12 mouse cellular contexts compared by ENCODE assay signal in genomic region chr4:141338853-141339252, GRCm38 (mm10). TPM values are rescaled to one million over a fixed set of nuclear protein-coding genes. Genes with fewer than 3 reads are reported as not detected.
DNase-seq lines count a peak whose midpoint lies in the region; ATAC-seq and TF ChIP-seq lines count a peak whose summit lies in the region.
"Had no signal": no experiment of that assay in that cellular context is flagged by ENCODE, and none has a peak within 500 bp of the region (broad histone marks: within the 10 kb centered on the region; RNA-seq: fewer than 3 reads in every experiment).

No protein-coding gene starts in this region.

- H3K4me2 ChIP-seq in hindbrain, embryonic 14.5 days (replicated peaks) = no peak overlapping the region
- H3K4me2 ChIP-seq in CH12.LX (ENCODE audit: insufficient read depth, low read depth, poor library complexity, severe bottlenecking) = no peak overlapping the region

- H3K79me2 ChIP-seq in CH12.LX (replicated peaks; ENCODE audit: control insufficient read depth, extremely low read depth, insufficient read depth, poor library complexity, severe bottlenecking) = no peaks in the 10 kb centered on the region

- H3K27me3 ChIP-seq in hindbrain, embryonic 10.5 days (ENCODE audit: insufficient read depth, poor library complexity, severe bottlenecking) = peaks cover 24% of the 10 kb centered on the region
- no peaks in the 10 kb centered on the region for H3K27me3 ChIP-seq in hindbrain, embryonic 14.5 days (ENCODE audit: control insufficient read depth, insufficient read depth, low read length)
- peaks cover 80% of the 10 kb centered on the region for H3K27me3 ChIP-seq in CH12.LX (replicated peaks)

- 25% methylated on average over 1 of the region's 1 CpGs for WGBS in hindbrain, embryonic 10.5 days
- WGBS in hindbrain, embryonic 14.5 days = 13% methylated on average over 1 of the region's 1 CpGs

- no peak for TF ChIP-seq RAD21 in CH12.LX (IDR thresholded peaks at IDR 0.05; ENCODE audit: low read depth, low read length)

- dilution Hi-C loops in CH12.LX (cut with MboI; ENCODE audit: extremely low pct_ligation_motif_present, extremely low pct_unique_long_range_greater_than_20kb, low sequenced_read_pairs) = no loop called here

- no peaks in the 10 kb centered on the region for H3K36me3 ChIP-seq in hindbrain, embryonic 10.5 days
- H3K36me3 ChIP-seq in hindbrain, embryonic 14.5 days (replicated peaks; ENCODE audit: control insufficient read depth, insufficient read depth) = no peaks in the 10 kb centered on the region
- H3K36me3 ChIP-seq in CH12.LX (replicated peaks in 1 of 2; ENCODE audit: control insufficient read depth in 1 of 2, insufficient read depth in 1 of 2, low read length in 1 of 2) = no peaks in the 10 kb centered on the region

- peak overlapping the region; percentile 83 for H3K27ac ChIP-seq in hindbrain, embryonic 10.5 days
- H3K27ac ChIP-seq in hindbrain, embryonic 14.5 days = no peak overlapping the region
- H3K27ac ChIP-seq in CH12.LX (ENCODE audit: insufficient read depth, low read depth) = no peak overlapping the region

- no peak for ATAC-seq in hindbrain, embryonic 14.5 days (ENCODE audit: low FRiP score)
- ATAC-seq in erythroid progenitor cell, adult 5-6 weeks (replicated peaks; ENCODE audit: low FRiP score, poor library complexity, severe bottlenecking) = no peak
- ATAC-seq: forebrain, postnatal 0 days had no signal

- TF ChIP-seq CTCF in CH12.LX (conservative IDR thresholded peaks at IDR 0.05 in 1 of 2, IDR thresholded peaks at IDR 0.05 in 1 of 2; ENCODE audit: low read depth in 2 of 2, low read length in 2 of 2) = no peak

- TF ChIP-seq POLR2A in CH12.LX (IDR thresholded peaks at IDR 0.05; ENCODE audit: low read depth, low read length) = no peak

- H3K4me1 ChIP-seq in hindbrain, embryonic 10.5 days (replicated peaks) = peaks cover 73% of the 10 kb centered on the region
- peaks cover 14% of the 10 kb centered on the region; the same call in 1 of the 2 replicates for H3K4me1 ChIP-seq in hindbrain, embryonic 14.5 days (replicated peaks; ENCODE audit: control insufficient read depth, insufficient read depth, low read length)
- peaks cover 4 to 6% of the 10 kb centered on the region in 2 experiments; a peak in 3 of 4 replicates for H3K4me1 ChIP-seq in CH12.LX (ENCODE audit: control insufficient read depth in 1 of 2, insufficient read depth in 2 of 2)

- in situ Hi-C loops in CH12.LX (cut with MboI; ENCODE audit: low pct_ligation_motif_present, low pct_unique_long_range_greater_than_20kb, low sequenced_read_pairs) = no loop called here

- no peak for TF ChIP-seq EP300 in CH12.LX (IDR thresholded peaks at IDR 0.05; ENCODE audit: low read length)

- H3K4me3 ChIP-seq in hindbrain, embryonic 10.5 days = no peak overlapping the region
- H3K4me3 ChIP-seq in hindbrain, embryonic 14.5 days (replicated peaks; ENCODE audit: low read length) = no peak overlapping the region
- H3K4me3 ChIP-seq in CH12.LX (replicated peaks in 1 of 3; ENCODE audit: low read depth in 2 of 3, low read length in 2 of 3, poor library complexity in 1 of 3) = no peak overlapping the region

- H3K9ac ChIP-seq in hindbrain, embryonic 14.5 days = no peak overlapping the region
- H3K9ac ChIP-seq in CH12.LX (ENCODE audit: insufficient read depth, low read depth) = no peak overlapping the region
- H3K9ac ChIP-seq: forebrain, postnatal 0 days had no signal

- peak; percentile 41 for DNase-seq in hindbrain, embryonic 10.5 days (ENCODE audit: low spot score)
- no peak for DNase-seq in hindbrain, embryonic 14.5 days (ENCODE audit: low spot score)
- peak; percentile 17 for DNase-seq in CH12.LX (ENCODE audit: extremely low read depth)
- peak; percentile 34 for DNase-seq in embryo, embryonic 9.5 days (ENCODE audit: extremely low spot score)
- peak; percentile 47 for DNase-seq in mesoderm, embryonic 11.5 days (ENCODE audit: low read depth, low spot score)
- no peak for DNase-seq in urinary bladder, adult 2 months (ENCODE audit: low spot score)
- DNase-seq in layer of hippocampus, adult 9-10 months (ENCODE audit: low spot score) = no peak
- DNase-seq: cerebellum, adult 11-12 months; forebrain, postnatal 0 days; left cerebral cortex, postnatal 4 days had no signal

- H3K9me3 ChIP-seq in hindbrain, embryonic 10.5 days = no peaks in the 10 kb centered on the region
- no peaks in the 10 kb centered on the region for H3K9me3 ChIP-seq in hindbrain, embryonic 14.5 days (ENCODE audit: control insufficient read depth, low read length)
- no peaks in the 10 kb centered on the region for H3K9me3 ChIP-seq in CH12.LX (replicated peaks; ENCODE audit: low read length)

TF ChIP-seq in CH12.LX, 34 proteins besides CTCF, POLR2A, EP300 and RAD21:
- TF ChIP-seq USF1 (IDR thresholded peaks at IDR 0.05; ENCODE audit: low read depth, low read length) (no peak), MAZ (IDR thresholded peaks at IDR 0.05; ENCODE audit: low read depth, low read length) (no peak), ELF1 (IDR thresholded peaks at IDR 0.05; ENCODE audit: low read depth, low read length) (no peak), CHD2 (IDR thresholded peaks at IDR 0.05; ENCODE audit: low read length) (no peak), TBP (conservative IDR thresholded peaks at IDR 0.05; ENCODE audit: low read depth, low read length) (no peak)

RNA-seq across cellular contexts. Expression of gene Fam131c, which starts 29.2 kb away (rescaled TPM):
- polyA plus RNA-seq in hindbrain, embryonic 10.5 days (2016; fragmentation: Nextera tagmentation; extraction: Ambion mirVana) = 0.65 and 0.81 TPM in 2 replicates
- polyA plus RNA-seq in hindbrain, embryonic 14.5 days (2014; fragmentation: Nextera tagmentation; extraction: Ambion mirVana) = 40.1 and 50.4 TPM in 2 replicates
- total RNA-seq in CH12.LX (2012; rRNA removed) (not detected in 2 replicates), CH12.LX (2014; rRNA removed) (not detected in 2 replicates)
- not detected in 2 replicates for polyA plus RNA-seq in CH12.LX (2012; ENCODE audit: insufficient read length, low read depth)
- 0.28 and 0.66 TPM in 2 replicates for polyA plus RNA-seq in urinary bladder, adult 2 months (2012; rRNA removed)
- total RNA-seq in erythroid progenitor cell, adult 5-6 weeks (2015; ENCODE audit: low replicate concordance) = not detected in 2 replicates
- total RNA-seq in erythroid progenitor cell, adult 5-6 weeks (2017; ENCODE audit: low replicate concordance) = not detected in 2 replicates

RNA-seq across cellular contexts. Expression of gene Epha2, which starts 37.8 kb away (rescaled TPM):
- 3.3 and 4.4 TPM in 2 replicates for polyA plus RNA-seq in hindbrain, embryonic 10.5 days (2016; fragmentation: Nextera tagmentation; extraction: Ambion mirVana)
- 0.64 and 0.95 TPM in 2 replicates for polyA plus RNA-seq in hindbrain, embryonic 14.5 days (2014; fragmentation: Nextera tagmentation; extraction: Ambion mirVana)
- total RNA-seq in CH12.LX (2012; rRNA removed) (0.67 and 0.81 TPM in 2 replicates), CH12.LX (2014; rRNA removed) (0.55 and 0.58 TPM in 2 replicates)
- 0.67 and 0.70 TPM in 2 replicates for polyA plus RNA-seq in CH12.LX (2012; ENCODE audit: insufficient read length, low read depth)
- polyA plus RNA-seq in urinary bladder, adult 2 months (2012; rRNA removed) = 20.2 and 25.6 TPM in 2 replicates
- 1.3 TPM in 1 of 2 replicates, not detected in the other for total RNA-seq in erythroid progenitor cell, adult 5-6 weeks (2015; ENCODE audit: low replicate concordance)
- 0.39 TPM in 1 of 2 replicates, not detected in the other for total RNA-seq in erythroid progenitor cell, adult 5-6 weeks (2017; ENCODE audit: low replicate concordance)

RNA-seq across cellular contexts. Expression of gene Clcnka, which starts 59.7 kb away (rescaled TPM):
- polyA plus RNA-seq in hindbrain, embryonic 10.5 days (2016; fragmentation: Nextera tagmentation; extraction: Ambion mirVana) = 0.31 and 0.33 TPM in 2 replicates
- polyA plus RNA-seq in hindbrain, embryonic 14.5 days (2014; fragmentation: Nextera tagmentation; extraction: Ambion mirVana) = 0.20 and 0.56 TPM in 2 replicates
- not detected in 2 replicates for total RNA-seq in CH12.LX (2012; rRNA removed)
- total RNA-seq in CH12.LX (2014; rRNA removed) = not detected in 2 replicates
- not detected in 2 replicates for polyA plus RNA-seq in CH12.LX (2012; ENCODE audit: insufficient read length, low read depth)
- not detected in 2 replicates for polyA plus RNA-seq in urinary bladder, adult 2 months (2012; rRNA removed)
- not detected in 2 replicates for total RNA-seq in erythroid progenitor cell, adult 5-6 weeks (2015; ENCODE audit: low replicate concordance)
- not detected in 2 replicates for total RNA-seq in erythroid progenitor cell, adult 5-6 weeks (2017; ENCODE audit: low replicate concordance)
- total RNA-seq: heart, adult 8-10 months had no signal

Comparison
In these comparisons a context has a peak if more than half of its experiments do, and no peak if none do; other contexts are left out.
1. DNase-seq: peak in hindbrain, embryonic 10.5 days (single experiment), CH12.LX (single experiment), embryo, embryonic 9.5 days (single experiment) and mesoderm, embryonic 11.5 days (single experiment); none in hindbrain, embryonic 14.5 days (single experiment), urinary bladder, adult 2 months (single experiment) and layer of hippocampus, adult 9-10 months (single experiment).
2. RNA of gene Fam131c, which starts 29.2 kb away (polyA plus RNA-seq): 40.1 to 50.4 TPM in hindbrain, embryonic 14.5 days; 0.65 to 0.81 TPM in hindbrain, embryonic 10.5 days, 0.28 to 0.66 TPM in urinary bladder, adult 2 months and not detected in CH12.LX; every median in the first group is over 10 times any median in the second.